Mouse (Mus musculus): ENCODE measurements at regions not wholly inside any gene's neighbourhood (a gene's known extent, or its start where the extent isn't known, plus 50 kb on each side); places are given as distances from the start of the nearest gene placed in this dataset.

- H3K4me3 ChIP-seq: no peak overlapping the region
- no peak overlapping the region for H3K4me2 ChIP-seq (ENCODE audit: low read depth)
- no peak for TF ChIP-seq USF1 (IDR thresholded peaks at IDR 0.05; ENCODE audit: low read depth)
- no peak for TF ChIP-seq TCF12 (IDR thresholded peaks at IDR 0.05; ENCODE audit: insufficient read depth, poor library complexity, severe bottlenecking)
- no peak for TF ChIP-seq REST (IDR thresholded peaks at IDR 0.05; ENCODE audit: insufficient read depth, insufficient read length)
- TF ChIP-seq POLR2AphosphoS2 (IDR thresholded peaks at IDR 0.05; ENCODE audit: insufficient read length, low read depth): no peak
- TF ChIP-seq CEBPB (IDR thresholded peaks at IDR 0.05; ENCODE audit: insufficient read depth, poor library complexity, severe bottlenecking): no peak
- no peak for TF ChIP-seq MYOG (IDR thresholded peaks at IDR 0.05; ENCODE audit: control insufficient read depth in 1 of 3, insufficient read depth in 1 of 3, insufficient read length in 2 of 3, low read depth in 2 of 3)
- no peak for TF ChIP-seq POLR2A (IDR thresholded peaks at IDR 0.05; ENCODE audit: insufficient read length, low read depth)
- H3K27me3 ChIP-seq (ENCODE audit: control insufficient read depth, insufficient read depth, insufficient read length): no peaks in the 10 kb centered on the region
- no peak overlapping the region for H3ac ChIP-seq (ENCODE audit: control insufficient read depth, insufficient read length)
- no peaks in the 10 kb centered on the region for H3K79me2 ChIP-seq (ENCODE audit: control insufficient read depth, insufficient read depth)
- H3K36me3 ChIP-seq (ENCODE audit: control insufficient read depth, insufficient read depth): no peaks in the 10 kb centered on the region
Measured at GRCm38 (mm10) chr9:33800250-33800649, 685.4 kb upstream of the Kirrel3 start.

GRCm38 (mm10) chr9:33800763-33801162 lies 684.9 kb upstream of the Kirrel3 start:
- Histone ChIP-seq H3K4me3 (no peak overlapping the region), H3K27me3 (ENCODE audit: control insufficient read depth, insufficient read depth, insufficient read length) (no peaks in the 10 kb centered on the region), H3K79me2 (ENCODE audit: control insufficient read depth, insufficient read depth) (no peaks in the 10 kb centered on the region), H3K36me3 (ENCODE audit: control insufficient read depth, insufficient read depth) (no peaks in the 10 kb centered on the region), H3K4me2 (ENCODE audit: low read depth) (no peak overlapping the region), H3ac (ENCODE audit: control insufficient read depth, insufficient read length) (no peak overlapping the region)
- no peak for TF ChIP-seq TCF12 (IDR thresholded peaks at IDR 0.05; ENCODE audit: insufficient read depth, poor library complexity, severe bottlenecking)

- Histone ChIP-seq H3ac (ENCODE audit: control insufficient read depth, insufficient read length) (no peak overlapping the region), H3K79me2 (ENCODE audit: control insufficient read depth, insufficient read depth) (no peaks in the 10 kb centered on the region), H3K27me3 (ENCODE audit: control insufficient read depth, insufficient read depth, insufficient read length) (no peaks in the 10 kb centered on the region), H3K4me3 (no peak overlapping the region), H3K4me2 (ENCODE audit: low read depth) (no peak overlapping the region), H3K36me3 (ENCODE audit: control insufficient read depth, insufficient read depth) (no peaks in the 10 kb centered on the region)
- TF ChIP-seq REST (IDR thresholded peaks at IDR 0.05; ENCODE audit: insufficient read depth, insufficient read length): no peak
- no peak for TF ChIP-seq USF1 (IDR thresholded peaks at IDR 0.05; ENCODE audit: low read depth)
- TF ChIP-seq MYOG (IDR thresholded peaks at IDR 0.05; ENCODE audit: control insufficient read depth in 1 of 3, insufficient read depth in 1 of 3, insufficient read length in 2 of 3, low read depth in 2 of 3): no peak
- no peak for TF ChIP-seq TCF3 (IDR thresholded peaks at IDR 0.05; ENCODE audit: insufficient read length, low read depth)
- no peak for TF ChIP-seq POLR2A (IDR thresholded peaks at IDR 0.05; ENCODE audit: insufficient read length, low read depth)
- no peak for TF ChIP-seq CEBPB (IDR thresholded peaks at IDR 0.05; ENCODE audit: insufficient read depth, poor library complexity, severe bottlenecking)
- TF ChIP-seq POLR2AphosphoS2 (IDR thresholded peaks at IDR 0.05; ENCODE audit: insufficient read length, low read depth): no peak
- no peak for TF ChIP-seq MAX (IDR thresholded peaks at IDR 0.05; ENCODE audit: low read depth)
- no peak for TF ChIP-seq MYOD1 (IDR thresholded peaks at IDR 0.05; ENCODE audit: control insufficient read depth in 1 of 3, insufficient read length in 2 of 3, low read depth in 2 of 3)
- TF ChIP-seq SRF (IDR thresholded peaks at IDR 0.05; ENCODE audit: control insufficient read depth, insufficient read length, low read depth): no peak
Measured at GRCm38 (mm10) chr9:33814739-33815368, 670.8 kb upstream of the Kirrel3 start.

- Histone ChIP-seq H3K27me3 (ENCODE audit: control insufficient read depth, insufficient read depth, insufficient read length) (no peaks in the 10 kb centered on the region), H3K79me2 (ENCODE audit: control insufficient read depth, insufficient read depth) (no peaks in the 10 kb centered on the region), H3K4me2 (ENCODE audit: low read depth) (no peak overlapping the region), H3K36me3 (ENCODE audit: control insufficient read depth, insufficient read depth) (no peaks in the 10 kb centered on the region), H3ac (ENCODE audit: control insufficient read depth, insufficient read length) (no peak overlapping the region), H3K4me3 (no peak overlapping the region)
- TF ChIP-seq MYOD1 (IDR thresholded peaks at IDR 0.05; ENCODE audit: control insufficient read depth in 1 of 3, insufficient read length in 2 of 3, low read depth in 2 of 3) (no peak), E2F4 (IDR thresholded peaks at IDR 0.05; ENCODE audit: insufficient read depth) (no peak), MYOG (IDR thresholded peaks at IDR 0.05; ENCODE audit: control insufficient read depth in 1 of 3, insufficient read depth in 1 of 3, insufficient read length in 2 of 3, low read depth in 2 of 3) (no peak), TCF12 (IDR thresholded peaks at IDR 0.05; ENCODE audit: insufficient read depth, poor library complexity, severe bottlenecking) (no peak), MAX (IDR thresholded peaks at IDR 0.05; ENCODE audit: low read depth) (no peak), POLR2AphosphoS2 (IDR thresholded peaks at IDR 0.05; ENCODE audit: insufficient read length, low read depth) (no peak), CEBPB (IDR thresholded peaks at IDR 0.05; ENCODE audit: insufficient read depth, poor library complexity, severe bottlenecking) (no peak), POLR2A (IDR thresholded peaks at IDR 0.05; ENCODE audit: insufficient read length, low read depth) (no peak), REST (IDR thresholded peaks at IDR 0.05; ENCODE audit: insufficient read depth, insufficient read length) (no peak), USF1 (IDR thresholded peaks at IDR 0.05; ENCODE audit: low read depth) (no peak), SRF (IDR thresholded peaks at IDR 0.05; ENCODE audit: control insufficient read depth, insufficient read length, low read depth) (no peak), TCF3 (IDR thresholded peaks at IDR 0.05; ENCODE audit: insufficient read length, low read depth) (no peak)
Measured at GRCm38 (mm10) chr9:33822574-33823394, 662.9 kb upstream of the Kirrel3 start.

- no peaks in the 10 kb centered on the region for H3K36me3 ChIP-seq (ENCODE audit: control insufficient read depth, insufficient read depth)
- no peak overlapping the region for H3K4me3 ChIP-seq
- H3ac ChIP-seq (ENCODE audit: control insufficient read depth, insufficient read length): no peak overlapping the region
- H3K4me2 ChIP-seq (ENCODE audit: low read depth): no peak overlapping the region
- TF ChIP-seq E2F4 (IDR thresholded peaks at IDR 0.05; ENCODE audit: insufficient read depth) (no peak), MAX (IDR thresholded peaks at IDR 0.05; ENCODE audit: low read depth) (no peak), SRF (IDR thresholded peaks at IDR 0.05; ENCODE audit: control insufficient read depth, insufficient read length, low read depth) (no peak)
- H3K79me2 ChIP-seq (ENCODE audit: control insufficient read depth, insufficient read depth): no peaks in the 10 kb centered on the region
- H3K27me3 ChIP-seq (ENCODE audit: control insufficient read depth, insufficient read depth, insufficient read length): no peaks in the 10 kb centered on the region
Measured at GRCm38 (mm10) chr9:33826116-33826515, 659.6 kb upstream of the Kirrel3 start.
